Mouse (Mus musculus): ENCODE measurements around the gene Zfp217.

DNA sequence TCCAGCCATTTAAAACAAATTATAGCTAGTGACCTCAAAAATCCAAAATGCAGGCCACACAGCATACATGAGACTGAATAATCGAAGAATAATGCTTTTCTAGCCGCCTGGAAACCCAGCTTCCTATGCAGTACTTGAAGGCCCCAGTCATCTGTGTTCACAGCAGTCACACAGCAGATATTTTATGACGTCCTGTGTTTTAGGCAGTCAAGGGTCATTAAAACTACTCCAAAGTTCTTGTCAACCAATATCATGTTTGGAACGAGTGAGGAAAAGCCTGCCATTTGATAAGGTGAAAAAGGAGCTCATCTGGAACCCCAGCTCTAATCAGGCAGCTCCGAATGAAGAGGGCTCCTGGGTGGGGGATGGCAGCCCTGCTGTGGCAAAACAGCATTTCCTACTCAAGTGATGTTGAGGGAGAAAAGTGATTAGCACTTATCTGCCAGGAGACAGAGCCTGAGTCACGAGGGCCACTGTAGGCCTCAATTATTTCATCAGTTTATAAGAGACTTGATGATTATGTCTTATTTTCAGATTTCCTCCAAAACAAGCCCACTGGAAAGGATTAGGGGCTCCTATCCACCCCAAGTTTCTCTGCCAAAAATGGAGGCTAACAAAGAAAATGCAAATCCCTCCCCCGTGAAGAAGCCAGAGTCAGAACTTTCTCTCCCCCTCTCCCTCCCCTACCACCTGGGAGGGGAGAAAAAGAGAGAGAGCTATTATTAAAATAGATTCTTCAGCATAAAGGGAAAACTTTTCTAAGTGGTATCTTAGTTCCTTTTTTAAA is 19.2 kb downstream of the Zfp217 start:
- TF ChIP-seq CTCF (IDR thresholded peaks at IDR 0.05; ENCODE audit: extremely low read depth, insufficient read depth, low read length), result no peak
- no peak for TF ChIP-seq POLR2A (IDR thresholded peaks at IDR 0.05; ENCODE audit: extremely low read depth, insufficient read depth, low read length)

All from cortical plate, adult 2 months (tissue).